Mouse (Mus musculus) ovary, postnatal 14 days (tissue): Measurements from ENCODE around the gene Arf6.
"Not testable (repeated sequence)": the region's sequence is repeated elsewhere in the genome, so short reads cannot be mapped to it uniquely, and the experiment has no call there.

Source experiments
- DNase-seq: peaks from one replicate; pipeline ENCODE4 v3.0.0; 2022; ENCODE audit warnings: low spot score

Arf6 gene

DNA sequence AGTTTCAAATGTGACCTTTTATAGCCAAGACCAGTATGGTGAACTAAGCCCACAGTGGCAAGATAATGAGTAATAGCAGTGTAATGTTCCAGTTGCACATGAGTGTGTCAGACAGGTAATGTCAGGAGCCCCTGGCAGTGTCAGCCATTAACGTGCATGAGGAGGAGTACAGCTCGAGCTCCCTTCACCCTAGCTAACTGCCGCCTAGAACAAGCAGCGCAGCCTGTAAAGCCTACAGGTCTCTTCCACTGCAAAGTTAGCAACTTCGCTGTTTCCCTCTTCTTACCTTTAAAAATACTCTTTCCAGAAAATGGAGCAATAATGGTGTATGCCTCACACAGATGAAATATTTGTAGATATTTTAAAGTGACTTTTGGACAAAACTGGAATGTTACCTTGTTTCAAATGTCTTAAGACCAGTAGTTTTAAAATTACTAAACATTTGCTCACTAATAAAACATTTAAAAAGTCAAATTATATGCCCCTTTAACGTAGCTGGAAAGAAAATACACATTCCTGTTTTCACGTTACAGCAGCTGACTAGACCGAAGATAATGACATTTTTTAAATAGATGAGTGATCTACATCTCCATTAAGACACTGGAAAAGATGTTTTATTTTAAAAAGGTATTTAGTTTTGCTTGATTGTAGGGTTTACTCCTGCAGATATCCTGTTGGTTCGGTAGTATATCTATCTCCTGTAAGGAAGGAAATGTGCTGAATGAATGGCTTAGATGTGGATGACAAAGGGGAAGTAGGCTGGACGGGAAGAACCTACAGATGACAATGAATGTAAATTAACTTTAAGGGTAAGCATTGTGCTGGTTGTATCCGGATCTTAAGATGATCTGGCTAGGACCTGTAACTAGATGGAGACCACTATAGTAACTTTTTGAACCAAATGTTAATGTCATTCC is 2.2 kb downstream of the Arf6 start:
- no peak for DNase-seq

GRCm38 (mm10) chr12:69376132-69376531 is 4.2 kb downstream of the Arf6 start:
- no peak for DNase-seq

DNA sequence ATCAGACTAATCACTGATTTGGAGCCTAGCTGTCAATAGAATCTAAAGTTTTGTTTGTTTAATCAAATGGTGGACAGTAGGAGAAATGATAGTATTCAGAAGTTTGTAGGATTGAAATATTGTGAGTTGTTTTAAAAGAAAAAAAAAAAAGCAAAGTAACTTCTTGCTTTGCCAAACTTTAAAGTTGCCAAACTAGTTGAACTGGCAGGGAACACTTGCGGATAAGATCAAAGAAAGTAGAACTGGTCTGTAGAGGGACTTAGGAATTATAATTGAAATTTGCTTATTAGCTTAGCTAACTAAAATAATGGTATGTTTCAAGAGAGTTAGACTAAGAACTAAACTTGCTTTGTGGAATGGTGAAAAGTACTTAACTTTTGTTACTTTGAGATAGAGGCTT is 5.2 kb downstream of the Arf6 start:
- DNase-seq: no peak

GRCm38 (mm10) chr12:69377636-69378035 is 5.7 kb downstream of the Arf6 start:
- DNase-seq: not testable (repeated sequence)

GRCm38 (mm10) chr12:69378558-69379454 is 6.9 kb downstream of the Arf6 start:
- DNase-seq: no peak

- DNase-seq: no peak
Measured at GRCm38 (mm10) chr12:69382880-69383279, 10.9 kb downstream of the Arf6 start.

GRCm38 (mm10) chr12:69384606-69385005 is 12.7 kb downstream of the Arf6 start:
- no peak for DNase-seq

GRCm38 (mm10) chr12:69385542-69386280 is 13.8 kb downstream of the Arf6 start:
- DNase-seq: no peak

DNA sequence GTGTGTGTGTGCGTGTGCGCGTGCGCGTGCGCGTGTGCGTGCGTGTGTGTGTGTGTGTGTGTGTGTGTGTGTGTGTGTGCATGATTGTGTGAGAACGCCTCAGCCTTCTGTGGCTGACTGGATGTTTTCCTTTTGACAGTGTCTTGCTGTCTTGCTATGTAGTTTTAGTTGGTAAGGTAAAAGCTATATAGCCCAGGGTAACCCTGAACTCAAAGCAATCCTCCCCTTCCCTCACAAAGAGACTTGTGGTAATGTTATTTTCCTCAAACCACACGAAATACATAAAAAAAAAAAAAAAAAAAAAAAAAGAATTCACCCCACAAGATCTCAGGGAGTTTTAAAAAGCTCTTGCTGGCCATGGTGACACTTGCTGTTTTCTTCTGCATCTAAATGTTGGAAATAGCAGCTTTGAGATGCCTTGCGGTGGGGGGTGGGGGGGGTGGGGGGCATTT is 14.4 kb downstream of the Arf6 start:
- DNase-seq: not testable (repeated sequence)

DNA sequence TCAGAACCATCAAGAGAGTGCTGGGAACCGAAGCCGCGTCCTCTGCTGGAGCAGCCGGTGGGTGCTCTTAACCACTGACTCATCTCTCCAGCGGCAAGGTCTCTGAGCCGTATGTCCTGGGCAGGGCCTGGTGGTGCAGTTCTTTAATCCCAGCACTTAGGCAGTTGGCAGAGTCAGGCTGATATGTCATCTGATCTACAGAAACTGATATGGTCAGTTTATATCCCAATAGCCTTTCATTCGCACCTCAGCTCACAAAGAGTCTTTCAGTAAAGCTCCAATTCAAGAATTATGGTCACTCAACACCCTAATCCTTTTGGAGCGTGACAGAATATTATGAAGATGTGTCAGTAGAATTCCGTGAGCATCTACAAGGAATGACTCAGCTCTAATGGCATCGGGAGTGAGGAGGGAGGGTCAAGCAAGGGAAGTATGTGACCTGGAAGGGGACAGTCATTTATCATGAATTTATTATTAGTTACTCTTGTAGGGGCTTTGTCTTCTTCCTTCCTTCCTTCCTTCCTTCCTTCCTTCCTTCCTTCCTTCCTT is 16.4 kb downstream of the Arf6 start:
- no peak for DNase-seq

GRCm38 (mm10) chr12:69389273-69389938 is 17.5 kb downstream of the Arf6 start:
- DNase-seq: no peak

DNA sequence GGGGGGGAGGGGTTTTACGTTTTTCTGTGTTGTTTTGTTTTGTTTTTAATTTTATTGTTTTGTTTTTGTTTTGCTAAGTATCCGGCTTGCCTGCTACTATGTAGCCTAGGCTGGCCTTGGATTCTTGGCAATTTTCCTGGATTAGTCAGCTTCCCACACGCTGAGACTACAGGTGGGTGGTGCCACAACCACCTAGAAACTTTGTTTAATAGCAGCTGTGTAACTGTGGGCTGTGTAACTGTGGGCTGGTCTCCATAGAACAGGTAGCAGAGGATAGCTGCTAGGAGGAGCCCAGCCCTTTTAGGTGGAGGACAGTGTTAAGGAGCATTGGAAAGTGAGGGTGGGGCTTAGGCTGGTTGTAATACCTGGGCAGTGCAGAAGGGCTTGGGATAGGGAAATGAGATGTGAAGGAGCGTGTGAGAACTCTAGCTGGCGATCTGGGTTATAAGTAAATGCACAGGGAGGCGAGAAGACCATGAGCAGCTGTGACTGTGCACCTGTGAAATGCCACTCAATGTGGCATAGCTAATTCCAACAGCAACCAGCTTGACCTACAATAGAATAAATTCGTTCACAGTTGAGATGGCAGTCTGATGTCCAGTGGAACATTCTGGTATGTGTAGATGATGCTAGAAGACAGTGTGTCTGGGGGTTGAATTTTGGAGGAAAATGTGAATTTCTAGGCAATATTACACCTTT is 18.2 kb downstream of the Arf6 start:
- no peak for DNase-seq

- DNase-seq: no peak
Measured at GRCm38 (mm10) chr12:69393076-69393475, 21.1 kb downstream of the Arf6 start.

- no peak for DNase-seq
Measured at GRCm38 (mm10) chr12:69394456-69394855, 22.5 kb downstream of the Arf6 start.

GRCm38 (mm10) chr12:69400367-69400766 is 28.4 kb downstream of the Arf6 start:
- DNase-seq: no peak

- DNase-seq: no peak
Measured at GRCm38 (mm10) chr12:69400871-69401286, 28.9 kb downstream of the Arf6 start.

GRCm38 (mm10) chr12:69402100-69402499 is 30.1 kb downstream of the Arf6 start:
- DNase-seq: no peak

GRCm38 (mm10) chr12:69402594-69403167 is 30.7 kb downstream of the Arf6 start:
- no peak for DNase-seq

GRCm38 (mm10) chr12:69410767-69411166 is 38.8 kb downstream of the Arf6 start:
- DNase-seq: no peak

DNA sequence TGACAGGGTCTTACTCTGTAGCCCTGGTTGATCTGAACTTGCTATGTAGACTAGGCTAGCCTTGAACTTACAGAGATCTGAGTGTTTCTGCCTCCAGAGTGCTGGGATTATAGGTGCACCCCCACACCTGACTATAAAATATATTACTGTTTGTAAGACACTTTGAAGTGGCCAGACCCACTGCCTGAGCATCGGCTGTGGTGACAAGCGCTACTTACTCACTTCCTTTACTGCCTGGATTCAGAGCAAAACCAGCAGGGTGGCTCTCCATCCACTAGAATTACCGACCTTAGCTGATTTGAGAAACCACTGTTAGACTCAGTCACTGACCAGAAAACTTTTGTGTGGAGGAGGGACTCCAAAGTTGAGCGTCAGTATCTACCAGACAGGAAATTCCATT is 40.0 kb downstream of the Arf6 start:
- DNase-seq: no peak
